Mouse (Mus musculus) olfactory bulb, adult 2 months (tissue): ENCODE data around the gene Rab30.

Source experiments
- CTCF ChIP-seq: fragments of 200-500 bp; IDR thresholded peaks from 2 replicates; pipeline ENCODE4 v1.5.1; 2012; ENCODE audit warnings: low read depth, mild to moderate bottlenecking, low read length, moderate library complexity; ENCODE audit not compliant: insufficient read depth
- POLR2A ChIP-seq: fragments of 200-500 bp; IDR thresholded peaks from 2 replicates; pipeline ENCODE4 v1.6.1; 2012; ENCODE audit warnings: mild to moderate bottlenecking, low read depth, low read length, moderate library complexity; ENCODE audit not compliant: insufficient read depth

DNA sequence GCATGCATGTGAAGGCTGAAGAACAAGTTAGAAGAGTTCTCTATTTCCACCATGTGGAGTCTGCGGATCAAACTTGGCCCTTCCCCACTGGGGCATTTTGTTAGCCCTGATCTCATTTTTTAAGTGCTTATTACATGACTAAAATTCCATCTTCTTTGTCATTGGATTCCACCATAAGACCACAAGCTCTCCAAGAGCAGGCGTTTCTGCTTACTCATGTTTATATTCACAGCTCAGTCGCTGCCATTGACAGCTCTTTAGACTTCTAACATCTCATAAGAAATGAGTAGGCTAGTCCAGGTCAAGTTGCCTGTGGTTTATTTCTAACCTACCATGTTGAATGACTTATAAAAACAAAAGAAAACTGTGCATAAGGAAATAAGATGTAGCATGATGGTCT is 84.8 kb downstream of the Rab30 start:
- TF ChIP-seq CTCF (no peak), POLR2A (no peak)
